Mouse (Mus musculus) olfactory bulb, adult 2 months (tissue): Measurements from ENCODE around the gene Lrrk2.

Source experiments
- CTCF ChIP-seq: fragments of 200-500 bp; IDR thresholded peaks from 2 replicates; pipeline ENCODE4 v1.5.1; 2012; ENCODE audit warnings: low read depth, mild to moderate bottlenecking, low read length, moderate library complexity; ENCODE audit not compliant: insufficient read depth
- POLR2A ChIP-seq: fragments of 200-500 bp; IDR thresholded peaks from 2 replicates; pipeline ENCODE4 v1.6.1; 2012; ENCODE audit warnings: mild to moderate bottlenecking, low read depth, low read length, moderate library complexity; ENCODE audit not compliant: insufficient read depth

- TF ChIP-seq POLR2A (no peak), CTCF (no peak)
These were observed 20.1 kb downstream of the Lrrk2 start for GRCm38 (mm10) chr15:91693051-91693450.
